Mouse (Mus musculus): ENCODE results near the gene Gm45337. TPM values are rescaled to one million over a fixed set of nuclear protein-coding genes. Genes with fewer than 3 reads are reported as not detected.
"Not testable (repeated sequence)": the region's sequence is repeated elsewhere in the genome, so short reads cannot be mapped to it uniquely, and the experiment has no call there.

Gm45337 gene
- polyA plus RNA-seq, 1 experiment from 2014 or later = not detected

GRCm38 (mm10) chr7:142134206-142134995 lies 10.0 kb downstream of the Gm45337 start:
- Histone ChIP-seq H3K4me1 (ENCODE audit: control insufficient read depth, insufficient read depth, low read length) (no peaks in the 10 kb centered on the region), H3K36me3 (ENCODE audit: control insufficient read depth, insufficient read depth, low read length) (no peaks in the 10 kb centered on the region), H3K4me2 (ENCODE audit: low read depth, severe bottlenecking) (no peak overlapping the region), H3K9ac (ENCODE audit: low read length) (no peak overlapping the region), H3K27me3 (ENCODE audit: control insufficient read depth, insufficient read depth, low read length) (no peaks in the 10 kb centered on the region), H3K4me3 (ENCODE audit: low read depth, low read length) (no peak overlapping the region), H3K9me3 (ENCODE audit: control insufficient read depth, low read length) (no peaks in the 10 kb centered on the region), H3K27ac (replicated peaks; ENCODE audit: low read depth, low read length) (no peak overlapping the region)
- no peak for DNase-seq (ENCODE audit: low spot score)
- WGBS = 59% methylated on average over 4 of the region's 4 CpGs
- no peak for ATAC-seq (ENCODE audit: insufficient number of reproducible peaks, low FRiP score, low TSS enrichment, low read depth)

- Histone ChIP-seq H3K9me3 (ENCODE audit: control insufficient read depth, low read length) (no peaks in the 10 kb centered on the region), H3K9ac (ENCODE audit: low read length) (no peak overlapping the region), H3K27me3 (ENCODE audit: control insufficient read depth, insufficient read depth, low read length) (no peaks in the 10 kb centered on the region), H3K36me3 (ENCODE audit: control insufficient read depth, insufficient read depth, low read length) (no peaks in the 10 kb centered on the region), H3K4me3 (ENCODE audit: low read depth, low read length) (no peak overlapping the region), H3K27ac (replicated peaks; ENCODE audit: low read depth, low read length) (no peak overlapping the region), H3K4me2 (ENCODE audit: low read depth, severe bottlenecking) (no peak overlapping the region), H3K4me1 (ENCODE audit: control insufficient read depth, insufficient read depth, low read length) (no peaks in the 10 kb centered on the region)
- 65% methylated on average over 4 of the region's 4 CpGs for WGBS
- ATAC-seq (ENCODE audit: insufficient number of reproducible peaks, low FRiP score, low TSS enrichment, low read depth) (no peak), DNase-seq (ENCODE audit: low spot score) (no peak)
Observed at GRCm38 (mm10) chr7:142128843-142129242, 15.6 kb downstream of the Gm45337 start.

GRCm38 (mm10) chr7:142120629-142121028 lies 23.8 kb downstream of the Gm45337 start, which contains the start of gene Gm45618:
Gm45618 (minus strand) TSS chr7:142120729.
- H3K4me2 ChIP-seq (ENCODE audit: low read depth, severe bottlenecking); H3K4me1 ChIP-seq (ENCODE audit: control insufficient read depth, insufficient read depth, low read length); H3K27ac ChIP-seq (replicated peaks; ENCODE audit: low read depth, low read length); H3K9me3 ChIP-seq (ENCODE audit: control insufficient read depth, low read length); H3K27me3 ChIP-seq (ENCODE audit: control insufficient read depth, insufficient read depth, low read length); DNase-seq (ENCODE audit: low spot score); ATAC-seq (ENCODE audit: insufficient number of reproducible peaks, low FRiP score, low TSS enrichment, low read depth); H3K4me3 ChIP-seq (ENCODE audit: low read depth, low read length); H3K36me3 ChIP-seq (ENCODE audit: control insufficient read depth, insufficient read depth, low read length); H3K9ac ChIP-seq (ENCODE audit: low read length): not testable (repeated sequence)
- 88% methylated on average over 1 of the region's 1 CpGs for WGBS

GRCm38 (mm10) chr7:142119632-142120031 lies 24.8 kb downstream of the Gm45337 start:
- Histone ChIP-seq H3K9me3 (ENCODE audit: control insufficient read depth, low read length) (no peaks in the 10 kb centered on the region), H3K4me1 (ENCODE audit: control insufficient read depth, insufficient read depth, low read length) (no peaks in the 10 kb centered on the region), H3K9ac (ENCODE audit: low read length) (no peak overlapping the region), H3K27me3 (ENCODE audit: control insufficient read depth, insufficient read depth, low read length) (no peaks in the 10 kb centered on the region), H3K36me3 (ENCODE audit: control insufficient read depth, insufficient read depth, low read length) (no peaks in the 10 kb centered on the region), H3K27ac (replicated peaks; ENCODE audit: low read depth, low read length) (no peak overlapping the region), H3K4me3 (ENCODE audit: low read depth, low read length) (no peak overlapping the region), H3K4me2 (ENCODE audit: low read depth, severe bottlenecking) (no peak overlapping the region)
- ATAC-seq (ENCODE audit: insufficient number of reproducible peaks, low FRiP score, low TSS enrichment, low read depth) (no peak), DNase-seq (ENCODE audit: low spot score) (no peak)
- WGBS = 20% methylated on average over 5 of the region's 5 CpGs

GRCm38 (mm10) chr7:142104747-142105146 lies 39.7 kb downstream of the Gm45337 start:
- no peak overlapping the region for H3K9ac ChIP-seq (ENCODE audit: low read length)
- no peaks in the 10 kb centered on the region for H3K9me3 ChIP-seq (ENCODE audit: control insufficient read depth, low read length)
- ATAC-seq (ENCODE audit: insufficient number of reproducible peaks, low FRiP score, low TSS enrichment, low read depth) (no peak), DNase-seq (ENCODE audit: low spot score) (no peak)
- H3K4me2 ChIP-seq (ENCODE audit: low read depth, severe bottlenecking) = no peak overlapping the region
- H3K27ac ChIP-seq (replicated peaks; ENCODE audit: low read depth, low read length) = no peak overlapping the region
- no peaks in the 10 kb centered on the region for H3K27me3 ChIP-seq (ENCODE audit: control insufficient read depth, insufficient read depth, low read length)
- WGBS = 56% methylated on average over 5 of the region's 5 CpGs
- no peak overlapping the region for H3K4me3 ChIP-seq (ENCODE audit: low read depth, low read length)
- H3K4me1 ChIP-seq (ENCODE audit: control insufficient read depth, insufficient read depth, low read length) = no peaks in the 10 kb centered on the region
- no peaks in the 10 kb centered on the region for H3K36me3 ChIP-seq (ENCODE audit: control insufficient read depth, insufficient read depth, low read length)

- WGBS = 13% methylated on average over 9 of the region's 9 CpGs
Observed at GRCm38 (mm10) chr7:142097776-142098175, 46.6 kb downstream of the Gm45337 start.

GRCm38 (mm10) chr7:142096701-142097100 lies 47.7 kb downstream of the Gm45337 start:
- Histone ChIP-seq H3K4me1 (ENCODE audit: control insufficient read depth, insufficient read depth, low read length) (peaks cover 10% of the 10 kb centered on the region), H3K27me3 (ENCODE audit: control insufficient read depth, insufficient read depth, low read length) (peaks cover 63% of the 10 kb centered on the region), H3K4me2 (ENCODE audit: low read depth, severe bottlenecking) (no peak overlapping the region), H3K27ac (replicated peaks; ENCODE audit: low read depth, low read length) (no peak overlapping the region), H3K4me3 (ENCODE audit: low read depth, low read length) (no peak overlapping the region), H3K36me3 (ENCODE audit: control insufficient read depth, insufficient read depth, low read length) (no peaks in the 10 kb centered on the region), H3K9me3 (ENCODE audit: control insufficient read depth, low read length) (no peaks in the 10 kb centered on the region), H3K9ac (ENCODE audit: low read length) (no peak overlapping the region)
- WGBS = 72% methylated on average over 4 of the region's 4 CpGs
- ATAC-seq (ENCODE audit: insufficient number of reproducible peaks, low FRiP score, low TSS enrichment, low read depth) = no peak
- no peak for DNase-seq (ENCODE audit: low spot score)

More at GRCm38 (mm10) chr7:142097776-142098175, 46.6 kb downstream of the Gm45337 start:
- peaks cover 10% of the 10 kb centered on the region for H3K4me1 ChIP-seq (ENCODE audit: control insufficient read depth, insufficient read depth, low read length)
- peak; percentile 86 for DNase-seq (ENCODE audit: low spot score)
- peaks cover 54% of the 10 kb centered on the region for H3K27me3 ChIP-seq (ENCODE audit: control insufficient read depth, insufficient read depth, low read length)
- H3K9ac ChIP-seq (ENCODE audit: low read length) = no peak overlapping the region
- ATAC-seq (ENCODE audit: insufficient number of reproducible peaks, low FRiP score, low TSS enrichment, low read depth) = peak; percentile 53; the same call in 1 of the 2 replicates
- H3K27ac ChIP-seq (replicated peaks; ENCODE audit: low read depth, low read length) = no peak overlapping the region
- H3K4me3 ChIP-seq (ENCODE audit: low read depth, low read length) = no peak overlapping the region
- H3K4me2 ChIP-seq (ENCODE audit: low read depth, severe bottlenecking) = no peak overlapping the region
- H3K9me3 ChIP-seq (ENCODE audit: control insufficient read depth, low read length) = no peaks in the 10 kb centered on the region
- H3K36me3 ChIP-seq (ENCODE audit: control insufficient read depth, insufficient read depth, low read length) = no peaks in the 10 kb centered on the region

GRCm38 (mm10) chr7:142095183-142095931 lies 49.0 kb downstream of the Gm45337 start, which contains the start of gene Dusp8:
Dusp8 (minus strand) TSS chr7:142095843.
- Histone ChIP-seq H3K36me3 (ENCODE audit: control insufficient read depth, insufficient read depth, low read length) (no peaks in the 10 kb centered on the region), H3K4me1 (ENCODE audit: control insufficient read depth, insufficient read depth, low read length) (peaks cover 10% of the 10 kb centered on the region), H3K4me2 (ENCODE audit: low read depth, severe bottlenecking) (peak within 1 kb of the TSS; percentile 94), H3K4me3 (ENCODE audit: low read depth, low read length) (peak within 1 kb of the TSS; percentile 45), H3K27me3 (ENCODE audit: control insufficient read depth, insufficient read depth, low read length) (peaks cover 71% of the 10 kb centered on the region), H3K9me3 (ENCODE audit: control insufficient read depth, low read length) (no peaks in the 10 kb centered on the region), H3K27ac (replicated peaks; ENCODE audit: low read depth, low read length) (no peak within 1 kb of the TSS), H3K9ac (ENCODE audit: low read length) (peak within 1 kb of the TSS; percentile 34)
- DNase-seq (ENCODE audit: low spot score) (peak; percentile 87), ATAC-seq (ENCODE audit: insufficient number of reproducible peaks, low FRiP score, low TSS enrichment, low read depth) (peak; percentile 59; the same call in 1 of the 2 replicates)
- WGBS = under 1% methylated on average over 37 of the region's 63 CpGs
